Mouse (Mus musculus) neural tube, embryonic 15.5 days (tissue): ENCODE results near the gene Grem2. TPM values are rescaled to one million over a fixed set of nuclear protein-coding genes. Genes with fewer than 3 reads are reported as not detected.

ENCODE experiments used
- ATAC-seq: fragments of 200-750 bp; cut with Nextera tagmentation; 2 replicates; pipeline ENCODE4 v1.8.0; 2017; ENCODE audit warnings: mild to moderate bottlenecking, moderate TSS enrichment, moderate library complexity; ENCODE audit not compliant: low FRiP score
- H3K27ac ChIP-seq: fragments of 300-500 bp; sonication (generic); replicated peaks from 2 replicates; pipeline ENCODE4 v1.5.1; 2015; ENCODE audit warnings: mild to moderate bottlenecking, inconsistent platforms
- H3K27me3 ChIP-seq: fragments of 300-500 bp; sonication (generic); replicated peaks from 2 replicates; pipeline ENCODE4 v1.6.1; 2015; ENCODE audit warnings: inconsistent platforms
- H3K36me3 ChIP-seq: fragments of 300-500 bp; sonication (generic); 2 replicates; pipeline ENCODE4 v1.6.1; 2015; ENCODE audit warnings: inconsistent platforms
- H3K4me1 ChIP-seq: fragments of 300-500 bp; sonication (generic); 2 replicates; pipeline ENCODE4 v1.6.1; 2015; ENCODE audit warnings: inconsistent platforms
- H3K4me2 ChIP-seq: fragments of 300-500 bp; sonication (generic); 2 replicates; pipeline ENCODE4 v1.6.1; 2015; ENCODE audit warnings: inconsistent platforms, mild to moderate bottlenecking, moderate library complexity
- H3K4me3 ChIP-seq: fragments of 300-500 bp; sonication (generic); replicated peaks from 2 replicates; pipeline ENCODE4 v1.5.1; 2015; ENCODE audit warnings: mild to moderate bottlenecking, inconsistent platforms
- H3K9ac ChIP-seq: fragments of 300-500 bp; sonication (generic); replicated peaks from 2 replicates; pipeline ENCODE4 v1.6.1; 2015; ENCODE audit warnings: mild to moderate bottlenecking, inconsistent platforms
- H3K9me3 ChIP-seq: fragments of 300-500 bp; sonication (generic); replicated peaks from 2 replicates; pipeline ENCODE4 v1.6.1; 2016; ENCODE audit warnings: inconsistent platforms
- WGBS: fragments of 180-500 bp; shearing (Covaris S2); methylation state at CpG from one replicate; pipeline ENCODE4 v1.1.7; 2015; ENCODE audit warnings: mixed read lengths; 5-methylcytosine and 5-hydroxymethylcytosine counted together
- polyA plus RNA-seq: library from polyadenylated mRNA; unstranded; fragments of >200 nt; fragmentation: Nextera tagmentation; extraction: Ambion mirVana; gene quantifications from 2 replicates; pipeline ENCODE4 v1.2.1, GENCODE M21; 2015

The Grem2 gene
- polyA plus RNA-seq, 1 experiment from 2014 or later = 2.4 TPM

DNA sequence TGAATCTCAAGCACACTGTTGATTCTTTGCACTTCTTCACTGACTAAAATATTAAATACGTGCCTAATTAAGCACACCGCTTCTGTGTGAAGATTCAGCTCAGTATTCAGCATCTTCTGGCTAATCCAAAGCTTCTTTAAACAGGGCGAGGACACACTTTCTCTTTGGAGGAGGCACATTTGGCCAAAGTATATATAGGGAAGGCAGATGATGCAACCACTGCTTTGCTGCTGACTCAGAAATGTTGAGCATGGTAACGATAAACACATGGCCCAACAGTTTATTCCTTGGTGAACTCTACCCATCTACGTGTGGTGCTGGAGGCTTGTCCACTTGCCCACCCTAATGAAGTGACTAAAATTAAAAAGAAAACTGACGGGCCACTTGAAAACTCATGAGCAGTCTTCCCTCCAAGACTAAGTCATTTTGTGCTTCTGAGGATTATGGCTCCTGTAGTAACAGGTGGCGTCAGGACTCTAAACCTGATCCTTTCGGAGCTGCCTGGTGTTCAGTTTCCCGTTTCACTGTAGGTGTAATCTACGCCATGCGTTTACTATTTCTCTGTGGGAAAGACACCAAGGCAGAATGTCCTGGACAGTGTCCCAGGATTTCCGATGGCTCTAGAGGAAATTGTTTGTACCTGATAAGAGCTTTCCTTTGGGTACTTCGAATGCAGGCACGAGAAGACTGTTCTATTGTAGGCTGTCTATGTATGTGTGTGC, 32.8 kb downstream of the Grem2 start:
- Histone ChIP-seq H3K4me1 (no peaks in the 10 kb centered on the region), H3K4me3 (no peak overlapping the region), H3K27me3 (no peaks in the 10 kb centered on the region), H3K36me3 (no peaks in the 10 kb centered on the region), H3K9ac (no peak overlapping the region), H3K4me2 (no peak overlapping the region), H3K27ac (no peak overlapping the region), H3K9me3 (no peaks in the 10 kb centered on the region)
- no peak for ATAC-seq
- WGBS = 90% methylated on average over 14 of the region's 14 CpGs

DNA sequence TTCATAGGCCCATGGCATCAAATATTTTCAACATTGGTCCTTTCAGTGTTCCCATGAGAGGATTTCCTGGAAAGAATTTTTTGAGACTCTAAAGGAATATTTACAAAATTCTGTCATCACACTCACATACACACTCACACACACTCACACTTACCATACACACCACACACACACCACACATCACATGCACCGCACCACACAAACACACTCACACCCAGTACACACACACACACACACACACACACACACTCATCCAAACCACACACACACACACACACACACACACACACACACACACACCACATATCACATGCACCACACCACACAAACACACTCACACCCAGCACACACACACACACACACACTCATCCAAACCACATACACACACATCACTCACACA, 33.5 kb downstream of the Grem2 start:
- no peak overlapping the region for H3K4me2 ChIP-seq
- WGBS = 100% methylated on average over 1 of the region's 1 CpGs
- H3K27me3 ChIP-seq = no peaks in the 10 kb centered on the region
- no peak overlapping the region for H3K27ac ChIP-seq
- no peaks in the 10 kb centered on the region for H3K9me3 ChIP-seq
- H3K4me3 ChIP-seq = no peak overlapping the region
- no peaks in the 10 kb centered on the region for H3K36me3 ChIP-seq
- no peaks in the 10 kb centered on the region for H3K4me1 ChIP-seq
- no peak overlapping the region for H3K9ac ChIP-seq
- ATAC-seq = no peak

DNA sequence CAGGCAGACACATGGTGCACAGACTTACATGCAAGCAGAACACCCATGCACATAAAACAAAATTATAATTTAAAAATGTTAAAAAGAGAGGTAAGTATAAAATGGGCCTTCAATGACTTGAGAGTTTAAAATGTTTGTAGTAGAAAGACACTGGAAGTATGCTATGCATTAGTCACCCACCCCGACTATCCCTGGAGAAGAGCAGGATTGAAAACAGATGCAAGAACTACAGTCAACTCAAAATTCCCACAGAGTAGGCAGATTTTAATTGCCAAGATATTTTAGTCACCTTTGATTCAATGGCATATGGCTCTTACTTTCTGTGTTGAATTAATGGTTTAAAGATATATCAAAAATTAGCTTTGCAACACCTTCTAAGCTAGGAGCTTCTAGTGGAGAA, 39.1 kb downstream of the Grem2 start:
- no peak overlapping the region for H3K9ac ChIP-seq
- H3K4me1 ChIP-seq = no peaks in the 10 kb centered on the region
- no peaks in the 10 kb centered on the region for H3K9me3 ChIP-seq
- H3K27me3 ChIP-seq = no peaks in the 10 kb centered on the region
- H3K4me2 ChIP-seq = no peak overlapping the region
- 91% methylated on average over 1 of the region's 1 CpGs for WGBS
- no peak overlapping the region for H3K27ac ChIP-seq
- H3K4me3 ChIP-seq = no peak overlapping the region
- no peak for ATAC-seq
- no peaks in the 10 kb centered on the region for H3K36me3 ChIP-seq

DNA sequence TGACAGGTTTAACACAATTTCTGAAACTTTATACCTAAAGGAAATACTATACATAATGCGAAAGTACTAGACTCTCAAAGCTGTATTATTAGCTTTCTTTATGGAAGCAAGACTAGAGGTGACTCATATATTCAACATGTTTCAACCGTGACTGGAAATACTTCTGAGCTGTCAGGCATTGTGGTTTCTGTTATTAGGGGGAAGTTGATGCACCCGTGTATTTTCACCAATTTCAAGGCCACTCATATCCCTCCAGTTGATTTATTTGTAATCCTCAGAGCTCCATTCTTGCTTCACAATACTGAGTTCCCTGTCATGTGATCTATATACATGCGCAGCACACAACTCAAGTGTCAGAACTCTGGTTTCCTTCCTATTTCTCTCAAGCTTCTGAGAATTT, 46.4 kb downstream of the Grem2 start:
- Histone ChIP-seq H3K27ac (no peak overlapping the region), H3K9me3 (no peaks in the 10 kb centered on the region), H3K4me2 (no peak overlapping the region), H3K27me3 (no peaks in the 10 kb centered on the region), H3K4me3 (no peak overlapping the region), H3K36me3 (no peaks in the 10 kb centered on the region), H3K4me1 (no peaks in the 10 kb centered on the region), H3K9ac (no peak overlapping the region)
- WGBS = 79% methylated on average over 4 of the region's 4 CpGs
- ATAC-seq = no peak

DNA sequence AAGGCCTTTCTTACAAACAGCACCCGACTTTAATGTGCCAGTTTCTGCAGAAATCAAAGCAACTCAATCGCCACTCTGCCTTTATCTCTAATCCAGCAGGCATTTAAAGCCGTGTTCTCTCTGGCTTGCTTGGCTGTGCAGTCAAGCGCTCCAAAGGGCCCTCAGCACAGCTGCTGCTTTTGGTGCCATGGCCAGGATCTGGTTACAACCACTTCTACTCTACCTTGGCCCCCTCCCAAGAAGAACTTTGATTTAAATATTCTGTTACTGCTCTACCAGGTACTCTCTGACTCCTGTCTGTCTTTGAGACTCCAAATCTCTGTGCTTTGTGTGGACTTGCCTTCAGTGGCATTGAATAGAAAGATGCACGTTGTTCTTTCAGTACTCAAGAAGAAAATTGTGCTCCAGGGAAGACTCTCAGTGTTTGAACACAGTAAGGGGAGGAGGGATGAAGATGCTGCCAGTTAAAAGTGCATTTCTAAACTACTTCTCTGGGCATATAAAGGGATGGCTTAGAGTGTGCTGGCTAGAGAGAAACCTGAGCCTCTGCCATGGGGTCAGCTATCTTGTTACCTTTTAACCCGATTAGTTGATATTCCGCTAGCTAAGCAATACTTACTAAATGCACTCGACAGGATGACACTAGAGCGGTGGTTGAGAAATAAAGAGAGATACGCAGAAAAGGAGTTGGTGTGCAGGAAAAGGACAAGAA, 61.1 kb downstream of the Grem2 start:
- Histone ChIP-seq H3K27me3 (no peaks in the 10 kb centered on the region), H3K4me3 (no peak overlapping the region), H3K4me2 (no peak overlapping the region), H3K27ac (no peak overlapping the region), H3K4me1 (no peaks in the 10 kb centered on the region), H3K9ac (no peak overlapping the region), H3K9me3 (no peaks in the 10 kb centered on the region), H3K36me3 (no peaks in the 10 kb centered on the region)
- ATAC-seq = no peak
- WGBS = 83% methylated on average over 10 of the region's 10 CpGs

DNA sequence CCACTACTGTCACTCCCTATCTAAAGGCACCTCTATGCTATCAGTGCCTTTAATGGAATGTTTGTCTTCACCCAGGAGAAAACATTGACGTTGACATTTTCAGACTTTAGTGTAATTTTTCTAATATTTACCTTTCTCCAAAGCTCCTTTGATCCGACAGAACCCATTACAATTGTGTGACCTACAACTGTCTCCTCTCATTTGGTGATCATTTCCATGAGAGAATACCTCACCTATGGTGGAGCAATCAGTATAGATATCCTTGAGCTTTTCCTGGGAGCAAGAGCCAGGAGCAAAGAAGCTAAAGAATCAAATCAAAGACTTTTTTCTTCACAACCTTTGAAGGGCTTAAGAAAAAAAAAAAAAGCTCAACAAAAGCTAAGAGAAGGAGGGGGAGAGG, 65.4 kb downstream of the Grem2 start:
- H3K4me1 ChIP-seq = no peaks in the 10 kb centered on the region
- 85% methylated on average over 2 of the region's 2 CpGs for WGBS
- no peaks in the 10 kb centered on the region for H3K27me3 ChIP-seq
- no peak for ATAC-seq
- H3K4me3 ChIP-seq = no peak overlapping the region
- H3K27ac ChIP-seq = no peak overlapping the region
- H3K4me2 ChIP-seq = no peak overlapping the region
- H3K9me3 ChIP-seq = no peaks in the 10 kb centered on the region
- H3K9ac ChIP-seq = no peak overlapping the region
- no peaks in the 10 kb centered on the region for H3K36me3 ChIP-seq

DNA sequence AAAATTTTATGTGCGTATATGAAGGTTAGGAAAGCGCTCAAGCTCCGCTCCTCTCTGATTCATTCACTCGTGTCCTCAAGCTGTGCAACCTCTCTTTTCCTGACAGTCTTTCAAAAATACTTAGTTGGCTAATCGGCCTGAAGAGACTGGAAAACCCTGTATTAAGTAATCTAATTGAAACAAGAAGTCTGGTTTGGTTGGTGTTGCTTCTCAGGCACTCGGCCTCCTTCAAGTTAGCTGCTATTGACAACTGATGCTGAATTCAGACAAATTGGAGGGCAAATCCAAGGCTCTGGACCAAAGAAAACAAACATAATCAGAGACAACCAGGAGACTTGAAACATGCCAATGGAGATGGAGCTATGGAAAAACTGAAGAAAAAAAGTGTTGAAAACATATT, 76.8 kb downstream of the Grem2 start:
- no peaks in the 10 kb centered on the region for H3K36me3 ChIP-seq
- H3K4me3 ChIP-seq = no peak overlapping the region
- no peak overlapping the region for H3K9ac ChIP-seq
- H3K4me2 ChIP-seq = no peak overlapping the region
- no peaks in the 10 kb centered on the region for H3K27me3 ChIP-seq
- no peak overlapping the region for H3K27ac ChIP-seq
- no peaks in the 10 kb centered on the region for H3K4me1 ChIP-seq
- no peaks in the 10 kb centered on the region for H3K9me3 ChIP-seq
- no peak for ATAC-seq
- 76% methylated on average over 6 of the region's 6 CpGs for WGBS

DNA sequence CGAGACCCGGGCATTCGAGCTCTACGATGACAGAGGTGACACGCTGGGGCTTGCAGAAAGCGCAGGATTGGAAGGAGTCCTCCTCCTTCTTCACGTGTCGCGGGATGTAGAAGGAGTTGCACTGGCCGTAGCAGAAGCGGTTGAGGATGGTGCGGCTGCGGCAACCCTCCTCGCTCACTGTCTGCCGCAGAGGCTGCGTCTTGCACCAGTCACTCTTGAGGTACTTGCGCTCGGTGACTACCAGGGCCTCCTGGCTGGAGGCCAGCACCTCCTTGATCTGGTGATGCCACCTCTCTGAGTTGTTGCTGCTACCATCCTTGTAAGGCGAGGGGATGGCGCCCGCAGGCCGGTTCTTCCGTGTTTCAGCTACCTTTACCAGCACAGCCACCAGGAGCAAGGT, 84.8 kb downstream of the Grem2 start:
- Histone ChIP-seq H3K4me3 (no peak overlapping the region), H3K4me1 (no peaks in the 10 kb centered on the region), H3K9ac (no peak overlapping the region), H3K27me3 (no peaks in the 10 kb centered on the region), H3K36me3 (0 out of 2 replicates have a peak, but pooled peaks cover 4% of the 10 kb centered on the region), H3K27ac (no peak overlapping the region), H3K9me3 (no peaks in the 10 kb centered on the region; the same call in 1 of the 2 replicates), H3K4me2 (no peak overlapping the region)
- ATAC-seq = no peak
- 96% methylated on average over 23 of the region's 23 CpGs for WGBS

DNA sequence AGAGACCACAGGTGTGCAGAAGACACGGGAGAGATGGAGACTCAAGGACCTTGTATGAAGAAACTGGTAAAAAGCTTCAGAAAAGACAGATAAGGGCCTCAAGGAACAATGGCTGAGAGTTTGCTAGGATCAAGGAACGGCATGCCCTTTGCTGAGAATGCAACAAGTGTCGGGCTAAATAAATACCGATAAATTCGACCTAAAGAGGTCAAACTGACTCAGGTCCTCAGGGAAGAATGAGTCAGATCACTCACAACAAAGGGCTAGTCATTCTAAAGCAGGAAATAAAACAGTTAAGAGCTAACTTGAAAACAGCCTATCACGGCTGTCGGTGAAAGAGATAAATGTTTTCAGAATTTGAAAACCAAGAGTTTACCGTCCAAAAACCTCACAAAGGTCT, 95.1 kb downstream of the Grem2 start:
- no peaks in the 10 kb centered on the region for H3K9me3 ChIP-seq
- 48% methylated on average over 8 of the region's 8 CpGs for WGBS

DNA sequence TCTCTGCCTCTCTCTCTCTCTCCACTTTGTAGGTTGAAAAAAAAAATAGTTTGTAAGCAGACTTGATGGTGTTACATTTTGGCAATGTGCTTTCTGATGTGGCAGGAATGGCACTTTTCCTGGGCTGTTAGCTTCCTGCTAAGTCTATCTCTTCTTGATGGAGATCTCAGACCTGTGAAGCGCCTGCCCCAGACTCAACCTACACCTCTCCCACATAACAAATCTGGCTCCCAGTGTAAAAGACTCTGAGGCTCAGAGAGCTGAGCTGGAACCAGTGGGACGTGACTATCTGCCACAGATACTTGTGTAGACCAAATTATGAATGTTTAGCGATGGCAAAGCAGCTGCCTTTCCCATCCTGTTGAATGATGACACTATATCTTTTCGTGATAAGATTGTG, 109.8 kb downstream of the Grem2 start:
- 95% methylated on average over 4 of the region's 4 CpGs for WGBS
- ATAC-seq = no peak
- Histone ChIP-seq H3K4me2 (no peak overlapping the region), H3K9me3 (no peaks in the 10 kb centered on the region), H3K27me3 (no peaks in the 10 kb centered on the region), H3K9ac (no peak overlapping the region), H3K4me3 (no peak overlapping the region), H3K4me1 (no peaks in the 10 kb centered on the region), H3K36me3 (peaks cover 3% of the 10 kb centered on the region; the same call in 1 of the 2 replicates), H3K27ac (no peak overlapping the region)

More for the DNA sequence above, 95.1 kb downstream of the Grem2 start:
- Histone ChIP-seq H3K9ac (no peak overlapping the region), H3K27ac (no peak overlapping the region), H3K4me2 (no peak overlapping the region), H3K36me3 (peaks cover 1% of the 10 kb centered on the region; the same call in 1 of the 2 replicates), H3K4me1 (no peaks in the 10 kb centered on the region), H3K4me3 (no peak overlapping the region), H3K27me3 (no peaks in the 10 kb centered on the region)
- ATAC-seq = no peak

DNA sequence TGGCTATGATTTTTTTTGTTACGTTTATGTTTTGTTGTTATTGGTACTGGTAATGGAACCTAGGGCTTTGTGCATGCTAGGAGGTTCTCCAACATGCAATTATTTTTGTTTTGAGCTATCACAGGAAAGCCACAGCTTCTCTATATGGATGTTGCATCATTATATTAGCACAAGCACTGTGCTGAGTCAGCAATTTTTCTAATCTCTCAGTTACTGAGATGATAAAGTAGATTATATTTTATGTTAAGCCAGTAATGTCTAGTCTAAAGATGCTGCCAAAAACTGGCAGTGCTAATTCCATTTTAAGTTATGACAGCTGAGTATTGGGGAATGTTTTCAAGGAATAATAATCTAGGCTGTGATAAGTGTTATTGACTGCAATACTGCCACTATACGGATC, 133.0 kb downstream of the Grem2 start:
- no peaks in the 10 kb centered on the region for H3K27me3 ChIP-seq
- 87% methylated on average over 2 of the region's 2 CpGs for WGBS

More for the DNA sequence above, 133.0 kb downstream of the Grem2 start:
- no peak for ATAC-seq
- Histone ChIP-seq H3K4me2 (no peak overlapping the region), H3K9me3 (no peaks in the 10 kb centered on the region), H3K36me3 (no peaks in the 10 kb centered on the region; the same call in 1 of the 2 replicates), H3K4me1 (no peaks in the 10 kb centered on the region), H3K9ac (no peak overlapping the region), H3K27ac (no peak overlapping the region), H3K4me3 (no peak overlapping the region)
